Mouse (Mus musculus) erythroblast, embryonic 14.5 days (primary cell): ENCODE data around the gene Hoxd13. TPM values are rescaled to one million over a fixed set of nuclear protein-coding genes. Genes with fewer than 3 reads are reported as not detected.

Experiments used
- H3K27me3 ChIP-seq: 2 replicates; pipeline ENCODE4 v1.6.1; 2012; ENCODE audit warnings: inconsistent platforms; ENCODE audit not compliant: control insufficient read depth
- H3K36me3 ChIP-seq: 2 replicates; pipeline ENCODE4 v1.6.1; 2012; ENCODE audit warnings: mild to moderate bottlenecking, inconsistent platforms; ENCODE audit not compliant: control insufficient read depth
- H3K4me1 ChIP-seq: 2 replicates; pipeline ENCODE4 v1.6.1; 2012; ENCODE audit warnings: inconsistent platforms; ENCODE audit not compliant: control insufficient read depth
- H3K4me3 ChIP-seq: replicated peaks from 2 replicates; pipeline ENCODE3; 2012; ENCODE audit warnings: moderate library complexity, mild to moderate bottlenecking, inconsistent platforms
- H3K9me3 ChIP-seq: 2 replicates; pipeline ENCODE4 v1.6.1; 2012; ENCODE audit warnings: low read length, inconsistent platforms, mixed read lengths; ENCODE audit not compliant: control insufficient read depth
- GATA1 ChIP-seq: IDR thresholded peaks from 2 replicates; pipeline ENCODE4 v1.6.1; 2012; ENCODE audit warnings: low read length, inconsistent platforms, mixed read lengths
- TAL1 ChIP-seq: IDR thresholded peaks from 3 replicates; pipeline ENCODE4 v1.6.1; 2012; ENCODE audit warnings: low read length, inconsistent platforms, mixed read lengths
- polyA plus RNA-seq: library from polyadenylated mRNA; stranded (reverse); fragments of >175 nt; gene quantifications from 2 replicates; pipeline ENCODE4 v1.2.3, GENCODE M21; 2012

Hoxd13 gene
- polyA plus RNA-seq: not detected in 2 replicates

DNA sequence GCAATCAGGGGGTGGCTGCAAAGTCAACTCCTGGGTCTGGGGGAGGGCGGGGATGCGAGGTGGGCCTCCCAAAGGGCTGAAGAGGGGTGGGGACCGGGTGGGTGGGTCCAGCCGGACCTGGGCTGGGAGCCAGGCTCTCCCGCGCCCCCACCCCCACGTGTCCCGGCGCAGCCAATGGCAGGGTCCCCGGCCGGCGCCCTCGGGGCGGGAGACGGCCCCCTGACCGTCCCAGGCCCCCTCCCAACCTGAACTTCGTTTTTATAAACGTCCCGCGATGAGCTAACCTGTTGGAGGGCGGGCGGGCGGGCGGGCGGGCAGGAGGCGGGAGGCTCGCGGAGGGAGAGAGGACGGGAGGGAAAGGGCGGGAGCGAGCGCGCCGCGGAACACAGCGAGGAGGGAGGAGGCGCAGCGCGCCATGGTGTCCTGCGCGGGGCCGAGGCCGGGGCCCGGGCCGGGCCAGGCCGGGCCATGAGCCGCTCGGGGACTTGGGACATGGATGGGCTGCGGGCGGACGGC lies at the start of gene Hoxd13:
Gene Hoxd13 (plus strand): TSS at position 469 of the 516 bp plus-strand sequence.
- H3K4me1 ChIP-seq: no peaks in the 10 kb centered on the region
- H3K27me3 ChIP-seq: peaks cover 99% of the 10 kb centered on the region
- TF ChIP-seq TAL1 (no peak), GATA1 (no peak)
- peaks cover 6% of the 10 kb centered on the region; the same call in 1 of the 2 replicates for H3K9me3 ChIP-seq
- H3K4me3 ChIP-seq: no peak within 1 kb of the TSS
- no peaks in the 10 kb centered on the region for H3K36me3 ChIP-seq

GRCm38 (mm10) chr2:74619676-74620246 lies 48.3 kb upstream of the Hoxd13 start:
- Histone ChIP-seq H3K9me3 (no peaks in the 10 kb centered on the region), H3K4me1 (no peaks in the 10 kb centered on the region), H3K36me3 (no peaks in the 10 kb centered on the region), H3K4me3 (no peak overlapping the region), H3K27me3 (no peaks in the 10 kb centered on the region)
- TF ChIP-seq TAL1 (no peak), GATA1 (no peak)

GRCm38 (mm10) chr2:74620368-74620767 lies 47.7 kb upstream of the Hoxd13 start:
- H3K27me3 ChIP-seq: no peaks in the 10 kb centered on the region
- H3K9me3 ChIP-seq: no peaks in the 10 kb centered on the region
- H3K36me3 ChIP-seq: no peaks in the 10 kb centered on the region
- H3K4me1 ChIP-seq: no peaks in the 10 kb centered on the region
- H3K4me3 ChIP-seq: no peak overlapping the region
- TF ChIP-seq GATA1 (no peak), TAL1 (no peak)

- no peak for TF ChIP-seq TAL1
- TF ChIP-seq GATA1: no peak
- no peaks in the 10 kb centered on the region; the same call in 1 of the 2 replicates for H3K27me3 ChIP-seq
- no peak overlapping the region for H3K4me3 ChIP-seq
- no peaks in the 10 kb centered on the region for H3K9me3 ChIP-seq
- no peaks in the 10 kb centered on the region for H3K4me1 ChIP-seq
- no peaks in the 10 kb centered on the region for H3K36me3 ChIP-seq
Measured at GRCm38 (mm10) chr2:74635412-74635811, 32.7 kb upstream of the Hoxd13 start.

- H3K36me3 ChIP-seq: no peaks in the 10 kb centered on the region
- H3K4me3 ChIP-seq: no peak overlapping the region
- H3K9me3 ChIP-seq: no peaks in the 10 kb centered on the region
- H3K27me3 ChIP-seq: peaks cover 38% of the 10 kb centered on the region
- TF ChIP-seq TAL1 (no peak), GATA1 (no peak)
- H3K4me1 ChIP-seq: no peaks in the 10 kb centered on the region
Measured at GRCm38 (mm10) chr2:74642431-74642830, 25.7 kb upstream of the Hoxd13 start.

DNA sequence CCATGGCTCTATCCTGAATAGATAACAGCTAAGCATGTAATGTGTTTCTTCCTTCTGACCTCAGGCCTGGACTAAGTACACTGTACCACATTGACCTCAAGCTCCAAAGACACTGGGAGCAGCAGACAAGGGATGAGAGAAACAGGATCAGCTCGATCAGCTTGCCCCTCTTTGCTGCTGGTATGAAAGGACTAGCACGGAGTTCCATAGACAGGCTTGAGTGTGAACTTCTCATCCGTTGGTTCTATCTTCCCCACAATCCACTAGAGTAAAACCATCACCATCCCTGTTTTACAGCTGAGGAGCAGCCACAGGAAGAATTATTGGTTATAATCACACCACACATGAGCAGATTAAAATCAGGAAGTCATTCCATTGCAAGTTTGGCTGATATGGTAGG lies 22.5 kb upstream of the Hoxd13 start:
- Histone ChIP-seq H3K27me3 (peaks cover 70% of the 10 kb centered on the region), H3K36me3 (no peaks in the 10 kb centered on the region), H3K4me3 (no peak overlapping the region), H3K4me1 (no peaks in the 10 kb centered on the region), H3K9me3 (no peaks in the 10 kb centered on the region)
- TF ChIP-seq GATA1 (no peak), TAL1 (no peak)

GRCm38 (mm10) chr2:74647082-74647864 lies 20.8 kb upstream of the Hoxd13 start:
- TF ChIP-seq GATA1: no peak
- no peak for TF ChIP-seq TAL1
- no peaks in the 10 kb centered on the region for H3K36me3 ChIP-seq
- no peak overlapping the region for H3K4me3 ChIP-seq
- no peaks in the 10 kb centered on the region for H3K9me3 ChIP-seq
- no peaks in the 10 kb centered on the region for H3K4me1 ChIP-seq
- H3K27me3 ChIP-seq: peaks cover 85% of the 10 kb centered on the region

- no peaks in the 10 kb centered on the region for H3K4me1 ChIP-seq
- peaks cover 100% of the 10 kb centered on the region for H3K27me3 ChIP-seq
- no peak for TF ChIP-seq GATA1
- TF ChIP-seq TAL1: no peak
- peaks cover 9% of the 10 kb centered on the region for H3K9me3 ChIP-seq
- H3K4me3 ChIP-seq: no peak overlapping the region
- no peaks in the 10 kb centered on the region for H3K36me3 ChIP-seq
Measured at GRCm38 (mm10) chr2:74652996-74653340, 15.1 kb upstream of the Hoxd13 start.

DNA sequence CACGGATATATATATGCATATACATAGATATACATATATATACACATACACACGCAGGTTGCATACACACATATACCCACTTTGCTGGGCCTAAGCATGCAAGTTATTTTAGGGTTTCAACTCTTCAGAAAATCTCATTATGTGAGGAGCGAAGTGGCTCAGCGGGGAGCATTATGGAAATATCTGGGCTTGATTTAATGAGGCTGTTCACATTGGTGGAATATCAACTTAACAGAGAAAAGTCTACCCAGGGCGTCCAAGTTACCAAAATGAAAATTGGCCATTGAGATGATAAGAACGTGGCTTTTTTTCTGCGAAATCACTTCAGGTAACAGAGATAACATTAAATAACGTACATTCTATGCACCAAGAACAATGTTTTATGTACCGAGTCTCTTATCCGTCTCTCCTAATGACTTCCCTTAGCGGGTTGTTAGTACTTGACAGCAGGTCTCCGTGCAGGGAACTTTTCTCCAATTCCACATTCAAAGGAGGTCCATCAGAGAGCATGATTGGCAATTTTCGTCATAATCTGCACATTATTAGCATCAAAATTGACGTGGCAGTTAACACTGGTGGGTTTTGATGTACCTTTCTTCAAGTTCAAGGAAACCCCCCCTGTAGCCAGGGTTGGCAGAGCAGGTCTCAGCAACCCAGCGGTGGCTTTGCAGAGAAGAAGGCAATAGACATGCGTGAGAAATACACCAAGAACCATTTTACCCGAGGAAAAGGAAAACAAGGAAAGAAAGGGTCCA lies 14.2 kb upstream of the Hoxd13 start:
- Histone ChIP-seq H3K27me3 (peaks cover 100% of the 10 kb centered on the region), H3K9me3 (peaks cover 9% of the 10 kb centered on the region)

More for the DNA sequence above, 14.2 kb upstream of the Hoxd13 start:
- H3K36me3 ChIP-seq: no peaks in the 10 kb centered on the region
- no peaks in the 10 kb centered on the region for H3K4me1 ChIP-seq
- TF ChIP-seq TAL1: no peak
- no peak for TF ChIP-seq GATA1
- H3K4me3 ChIP-seq: no peak overlapping the region
